Mouse (Mus musculus) gastrocnemius, adult 2 months (tissue): ENCODE data around the gene Mbnl2. TPM values are rescaled to one million over a fixed set of nuclear protein-coding genes. Genes with fewer than 3 reads are reported as not detected.

ENCODE experiments used
- DNase-seq: peaks from one replicate; pipeline ENCODE4 v3.0.0; 2022
- H3K27ac ChIP-seq: fragments of 200-600 bp; 2 replicates; pipeline ENCODE4 v1.8.1; 2022; ENCODE audit warnings: mild to moderate bottlenecking
- H3K4me3 ChIP-seq: fragments of 200-600 bp; 2 replicates; pipeline ENCODE4 v1.8.1; 2022; ENCODE audit warnings: mild to moderate bottlenecking, moderate library complexity
- CTCF ChIP-seq: fragments of 200-600 bp; IDR thresholded peaks from 2 replicates; pipeline ENCODE4 v1.8.1; 2022; ENCODE audit warnings: antibody characterized with exemption, mild to moderate bottlenecking, moderate library complexity
- intact Hi-C: fragments of 180-260 bp; cut with DNase I; formaldehyde crosslinking; loops from one replicate; pipeline ENCODE4 v1.15.1; 2025
- total RNA-seq, 2 experiments: library from RNA; stranded (reverse); gene quantifications; 2 replicates each; pipeline ENCODE4 v1.2.3; 2021

Mbnl2 gene
- total RNA-seq, 2 experiments from 2014 or later, result 282 to 352 TPM

DNA sequence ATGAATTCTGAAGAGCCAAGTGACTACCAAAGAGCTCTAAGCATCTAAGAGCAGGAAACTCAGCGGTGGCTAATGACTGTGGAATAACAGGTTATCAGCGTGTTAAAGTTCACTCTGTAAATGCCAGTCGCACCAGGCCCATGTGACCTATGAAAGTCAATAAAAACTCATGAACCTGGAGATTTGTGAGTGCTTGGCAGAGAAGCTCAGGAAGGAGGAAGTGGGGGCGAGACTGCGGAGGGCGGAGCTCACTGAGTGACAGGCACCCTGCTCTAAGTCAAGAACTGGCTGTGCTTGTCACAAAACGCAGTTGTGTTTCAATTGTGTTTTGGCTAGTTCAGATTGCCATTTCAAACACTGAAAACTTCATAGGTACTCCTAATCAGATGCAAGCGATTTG lies 131.4 kb downstream of the Mbnl2 start:
- Histone ChIP-seq H3K4me3 (no peak overlapping the region), H3K27ac (no peak overlapping the region)
- TF ChIP-seq CTCF, result no peak
- DNase-seq, result no peak
- intact Hi-C loops, result no loop called here

DNA sequence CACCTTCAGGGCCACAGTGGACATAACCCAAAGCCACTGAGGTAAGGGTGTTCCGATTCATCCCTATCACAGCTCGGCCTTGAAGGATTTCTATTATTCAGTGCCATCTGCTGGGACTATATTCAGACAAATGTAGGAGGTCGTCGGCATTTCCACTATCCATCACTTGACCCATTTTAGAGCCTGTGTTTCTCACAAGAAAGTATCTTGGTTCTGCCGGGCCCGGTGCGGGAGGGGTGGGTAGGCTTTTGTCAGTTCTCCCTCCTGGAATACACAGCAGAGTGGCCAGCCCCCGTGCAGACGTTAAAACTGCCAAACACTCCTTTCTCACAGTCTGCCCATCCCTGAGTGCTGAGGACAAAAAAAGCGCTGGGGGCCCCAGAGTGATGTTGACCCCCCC lies 134.4 kb downstream of the Mbnl2 start:
- Histone ChIP-seq H3K4me3 (no peak overlapping the region), H3K27ac (no peak overlapping the region)
- DNase-seq, result no peak
- TF ChIP-seq CTCF, result no peak
- intact Hi-C loops, result no loop called here

DNA sequence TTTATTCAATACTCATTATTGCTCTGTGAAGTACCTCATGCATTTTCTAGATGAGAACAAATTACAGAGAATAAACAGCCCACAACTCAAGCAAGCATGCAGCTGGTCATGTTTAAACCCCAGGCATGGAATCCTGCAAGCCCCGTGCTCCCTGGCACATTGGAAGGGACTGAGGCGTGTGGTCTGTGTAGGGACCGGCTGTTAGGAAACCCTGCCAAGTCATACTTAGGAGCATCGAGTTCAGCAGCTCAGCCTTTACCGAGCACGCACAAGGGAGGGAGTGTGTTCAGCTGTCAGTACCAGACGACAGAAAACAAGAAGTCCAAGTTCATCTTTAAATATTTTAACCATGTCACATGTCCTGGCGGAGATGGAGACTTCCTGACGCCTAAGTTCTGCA lies 141.4 kb downstream of the Mbnl2 start:
- peak; percentile 72 for DNase-seq
- TF ChIP-seq CTCF, result no peak
- no peak overlapping the region for H3K4me3 ChIP-seq
- H3K27ac ChIP-seq, result peak overlapping the region; percentile 41
- intact Hi-C loops, result no loop called here

DNA sequence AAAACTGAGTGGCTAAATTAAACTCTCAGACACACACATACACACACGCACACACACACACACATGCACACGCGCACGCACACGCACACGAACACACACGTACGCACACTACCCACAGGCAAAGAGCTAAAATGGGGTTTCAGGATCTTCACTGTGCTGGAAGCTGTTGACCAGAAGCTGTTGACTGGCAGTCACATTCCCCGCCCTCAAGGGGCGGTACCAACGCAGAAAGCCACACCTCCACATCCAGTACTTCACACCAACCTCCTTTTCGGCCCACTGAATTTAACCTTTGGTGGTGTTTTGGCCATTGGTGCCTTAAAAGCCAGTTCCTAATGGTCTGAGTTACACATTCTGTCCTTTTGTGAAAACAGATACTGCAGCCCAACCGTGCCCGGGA lies 143.5 kb downstream of the Mbnl2 start:
- intact Hi-C loops, result no loop called here
- Histone ChIP-seq H3K4me3 (no peak overlapping the region), H3K27ac (no peak overlapping the region)
- TF ChIP-seq CTCF, result no peak
- DNase-seq, result no peak

DNA sequence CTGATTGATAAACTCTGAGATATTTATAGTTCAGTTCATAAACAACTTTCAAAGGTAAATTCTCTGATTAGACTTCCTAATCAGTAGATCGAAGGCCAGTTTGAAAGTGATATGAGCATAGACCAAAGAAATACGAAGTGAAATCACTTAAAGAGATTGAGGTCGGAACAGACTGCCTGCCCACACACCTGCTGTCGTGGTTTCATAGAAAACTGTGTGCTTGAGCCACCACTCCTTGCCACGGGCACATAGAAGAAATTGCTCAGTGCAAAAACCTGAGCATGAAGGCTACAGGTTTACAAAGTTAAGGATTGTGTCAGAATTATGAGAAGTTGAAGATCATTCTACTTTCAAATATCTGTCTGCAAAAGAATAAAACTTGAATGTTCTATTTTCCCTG lies 153.0 kb downstream of the Mbnl2 start:
- intact Hi-C loops, result no loop called here
- no peak overlapping the region for H3K27ac ChIP-seq
- DNase-seq, result no peak
- H3K4me3 ChIP-seq, result no peak overlapping the region
- TF ChIP-seq CTCF, result no peak

DNA sequence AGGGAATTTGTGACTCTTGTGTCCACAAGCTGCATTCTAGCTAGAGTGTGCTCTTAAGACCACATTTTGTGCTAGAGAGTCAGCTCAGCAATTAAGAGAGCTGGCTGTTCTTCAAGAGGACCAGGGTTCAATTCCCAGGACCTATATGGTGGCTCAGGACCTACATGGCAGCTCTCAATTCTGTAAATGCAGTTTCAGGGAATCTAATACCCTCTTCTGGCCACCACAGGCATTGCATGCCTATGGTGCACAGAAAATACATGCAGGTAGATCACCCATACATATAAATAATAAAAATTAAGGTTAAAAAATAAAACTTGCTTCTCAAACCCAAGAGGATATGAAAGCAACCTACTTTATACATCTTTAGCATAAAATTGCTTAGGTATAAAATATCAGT lies 157.3 kb downstream of the Mbnl2 start:
- intact Hi-C loops, result no loop called here
- Histone ChIP-seq H3K27ac (no peak overlapping the region), H3K4me3 (no peak overlapping the region)
- DNase-seq, result no peak
- TF ChIP-seq CTCF, result peak; percentile 65

DNA sequence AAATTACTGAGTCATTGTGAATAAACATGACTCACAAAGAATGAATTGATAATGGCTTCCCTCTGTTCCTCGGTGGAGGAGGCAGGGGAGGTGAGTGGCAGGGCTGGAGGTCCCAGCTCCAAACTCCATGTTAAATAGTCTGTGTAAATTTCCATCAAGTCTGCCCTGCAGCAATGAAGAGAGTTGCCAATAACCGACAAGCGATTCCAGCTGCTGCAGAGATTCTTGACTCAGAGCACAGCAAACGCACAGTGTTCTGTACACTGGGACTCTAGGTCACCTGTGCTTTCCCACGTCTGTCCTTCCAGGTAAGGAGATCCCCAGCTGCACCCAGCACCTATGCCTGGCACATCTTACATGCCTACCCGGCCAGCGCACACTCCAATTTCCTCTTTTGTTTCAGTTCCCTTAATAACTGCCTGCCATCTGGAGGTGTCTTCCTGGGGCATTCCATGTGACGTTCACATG lies 158.5 kb downstream of the Mbnl2 start:
- Histone ChIP-seq H3K4me3 (no peak overlapping the region), H3K27ac (peak overlapping the region; percentile 35; the same call in 1 of the 2 replicates)
- intact Hi-C loops, result no loop called here
- peak; percentile 19 for DNase-seq
- TF ChIP-seq CTCF, result no peak

DNA sequence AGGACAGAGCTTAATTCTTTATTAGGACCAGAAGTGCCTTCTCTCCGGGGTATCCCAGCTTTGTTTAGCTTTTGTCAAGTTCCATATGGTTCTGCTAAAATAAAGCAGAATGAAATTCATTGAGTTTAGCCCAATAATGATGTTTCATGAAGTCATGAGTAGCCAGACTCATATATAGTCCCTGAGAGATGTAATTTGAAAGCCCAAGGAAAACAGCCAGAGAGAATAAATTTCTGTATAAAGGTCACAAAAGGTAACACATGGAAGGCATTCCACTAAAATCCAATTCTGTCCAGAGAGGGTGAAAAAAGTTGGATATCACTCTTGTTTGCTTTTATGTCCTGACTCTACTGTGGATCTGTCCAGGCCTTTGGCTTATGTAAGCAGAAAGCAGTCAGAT lies 159.4 kb downstream of the Mbnl2 start:
- intact Hi-C loops, result no loop called here
- no peak for DNase-seq
- no peak overlapping the region; the same call in 1 of the 2 replicates for H3K27ac ChIP-seq

DNA sequence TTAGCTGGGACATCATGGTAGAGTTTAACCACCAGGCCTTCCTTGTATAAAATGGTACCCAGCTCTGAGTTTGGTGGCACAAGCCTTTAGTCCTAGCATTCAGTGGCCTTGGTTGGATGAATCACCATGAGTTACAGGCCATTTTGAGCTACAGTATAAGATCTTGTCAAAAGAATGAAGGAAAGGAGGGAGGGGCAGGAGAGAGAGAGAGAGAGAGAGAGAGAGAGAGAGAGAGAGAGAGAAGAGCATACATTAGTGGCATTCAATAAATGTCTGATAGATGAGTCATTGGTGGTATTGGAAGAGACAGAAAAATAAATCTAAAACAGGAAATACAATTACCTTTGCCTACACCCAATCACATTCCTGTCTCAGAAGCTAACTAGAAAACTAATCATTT lies 165.2 kb downstream of the Mbnl2 start:
- H3K27ac ChIP-seq, result no peak overlapping the region
- no peak for DNase-seq
- intact Hi-C loops, result no loop called here
- H3K4me3 ChIP-seq, result no peak overlapping the region
- TF ChIP-seq CTCF, result no peak

More for the DNA sequence above, 159.4 kb downstream of the Mbnl2 start:
- H3K4me3 ChIP-seq, result no peak overlapping the region
- no peak for TF ChIP-seq CTCF

DNA sequence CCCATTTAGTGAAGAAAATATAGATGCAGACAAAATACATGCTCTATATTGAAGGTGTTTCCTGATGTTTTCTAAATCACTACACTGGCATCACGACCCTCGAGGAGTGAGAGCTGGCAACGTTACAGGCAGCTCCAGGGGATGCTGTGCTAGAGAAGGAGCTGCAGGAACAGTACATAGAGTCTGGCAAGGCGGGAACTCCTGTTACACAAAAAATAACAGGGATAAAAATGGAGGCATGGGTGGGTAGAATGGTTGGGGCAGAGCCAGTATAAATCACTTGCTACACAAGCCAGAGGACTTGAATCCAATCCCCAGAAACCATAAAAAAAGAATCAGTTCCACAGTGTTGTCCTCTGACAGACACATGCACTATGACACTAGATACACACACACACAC lies 165.8 kb downstream of the Mbnl2 start:
- intact Hi-C loops, result no loop called here
- DNase-seq, result no peak
- no peak overlapping the region for H3K4me3 ChIP-seq
- H3K27ac ChIP-seq, result no peak overlapping the region
- TF ChIP-seq CTCF, result no peak

DNA sequence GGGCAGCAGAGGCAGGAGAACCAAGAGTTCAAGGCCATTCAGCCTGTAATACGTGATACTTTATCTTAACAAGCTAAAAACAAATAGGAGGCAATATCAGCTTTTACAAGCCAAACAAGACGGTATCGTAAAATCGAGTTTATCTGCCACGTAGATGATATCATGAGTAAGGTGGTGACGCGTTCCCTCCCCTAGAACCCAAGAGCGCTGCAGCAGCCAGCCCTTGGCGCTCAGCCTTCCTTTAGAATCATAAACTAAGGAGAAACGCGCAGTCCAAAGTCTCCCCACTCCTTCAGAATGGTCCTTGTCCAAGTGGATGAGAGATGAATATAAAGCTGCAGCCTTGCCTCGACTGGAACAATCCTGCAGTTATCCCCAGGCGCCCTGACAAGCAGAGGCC lies 166.4 kb downstream of the Mbnl2 start:
- TF ChIP-seq CTCF, result no peak
- intact Hi-C loops, result no loop called here
- Histone ChIP-seq H3K4me3 (no peak overlapping the region), H3K27ac (no peak overlapping the region)
- DNase-seq, result no peak

DNA sequence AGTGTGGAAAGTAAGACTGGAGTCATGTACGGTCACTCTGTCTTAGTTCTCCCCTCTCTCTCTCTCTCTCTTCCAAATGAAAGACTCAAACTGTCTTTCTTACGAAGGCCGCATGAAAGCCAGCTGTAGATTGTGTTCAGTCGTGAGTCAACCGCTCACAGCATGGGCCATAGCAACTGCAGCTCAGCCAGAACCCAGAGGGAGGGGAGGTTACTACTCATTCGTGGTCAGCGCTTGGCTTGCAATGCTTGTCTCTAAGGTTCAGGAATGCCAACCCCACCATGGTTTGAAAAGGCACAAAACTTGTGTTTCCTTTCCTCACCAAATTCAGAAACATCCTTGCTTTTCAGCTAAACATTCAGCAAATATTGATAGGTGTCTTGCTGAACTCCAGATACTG lies 178.8 kb downstream of the Mbnl2 start:
- intact Hi-C loops, result no loop called here
- Histone ChIP-seq H3K4me3 (no peak overlapping the region), H3K27ac (no peak overlapping the region)
- DNase-seq, result no peak
- no peak for TF ChIP-seq CTCF

DNA sequence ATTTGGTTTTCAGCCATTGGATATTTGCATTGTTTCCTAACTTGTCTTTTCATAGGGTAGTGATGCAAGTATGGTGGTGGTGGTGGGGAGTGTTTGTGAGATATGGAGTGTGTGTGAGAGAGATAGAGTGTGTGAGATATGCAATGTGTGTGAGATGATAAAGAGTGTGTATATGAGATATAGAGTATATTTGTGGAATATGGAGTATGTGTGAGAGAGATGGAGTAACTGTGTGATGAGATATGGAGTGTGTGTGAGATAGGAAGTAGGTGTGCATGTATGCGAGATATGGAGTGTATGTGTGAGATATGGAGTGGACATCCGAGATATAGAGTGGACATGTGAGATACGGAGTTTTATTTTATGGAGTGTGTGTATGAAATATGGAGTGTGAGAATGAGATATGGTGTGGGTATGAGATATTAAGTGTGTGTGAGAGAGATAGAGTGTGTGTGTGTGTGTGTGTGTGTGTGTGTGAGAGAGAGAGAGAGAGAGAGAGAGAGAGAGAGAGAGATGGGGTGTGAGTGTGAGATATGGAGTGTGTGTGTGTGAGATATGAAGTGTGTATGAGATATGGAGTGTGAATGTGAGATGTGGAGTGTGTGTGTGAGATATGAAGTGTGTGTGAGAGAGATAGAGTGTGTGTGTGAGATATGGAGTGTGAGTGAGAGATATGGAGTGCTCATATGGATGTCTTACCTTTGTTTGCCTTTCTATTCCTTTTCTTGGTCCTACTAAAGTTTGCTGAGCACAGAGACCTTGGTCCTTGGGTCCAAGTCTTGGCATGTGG lies 188.7 kb downstream of the Mbnl2 start:
- no peak for TF ChIP-seq CTCF
- H3K4me3 ChIP-seq, result no peak overlapping the region
- intact Hi-C loops, result no loop called here
- H3K27ac ChIP-seq, result no peak overlapping the region
- no peak for DNase-seq

DNA sequence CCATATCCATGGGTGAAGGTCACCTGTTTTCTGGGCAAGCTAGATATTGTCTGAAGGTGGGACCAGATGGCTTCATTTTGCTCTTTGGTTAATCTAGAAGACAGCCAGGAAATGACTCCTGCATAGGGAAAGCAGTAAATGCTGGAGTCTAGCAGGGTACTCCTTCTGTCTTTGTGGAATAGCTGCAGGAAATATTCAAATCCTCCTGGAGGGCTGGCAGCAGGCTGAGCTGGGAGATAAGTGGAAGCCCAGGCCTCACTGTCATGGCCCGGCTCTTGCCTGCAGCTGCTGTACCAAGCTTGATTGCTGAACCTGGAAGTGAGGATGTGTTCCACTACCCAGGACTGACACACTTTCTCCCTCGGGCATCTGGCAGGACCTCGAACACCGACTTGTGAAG lies 191.3 kb downstream of the Mbnl2 start:
- H3K4me3 ChIP-seq, result no peak overlapping the region
- no peak for DNase-seq
- no peak for TF ChIP-seq CTCF
- no peak overlapping the region for H3K27ac ChIP-seq
- intact Hi-C loops, result no loop called here
